Mouse (Mus musculus): ENCODE data around the gene Hdac4.

Gene Hdac4

GRCm38 (mm10) chr1:92195360-92196149 is at the start of gene Hdac4:
TSS of gene Hdac4 (minus strand) at chr1:92195699.
- WGBS: 39% methylated on average over 13 of the region's 13 CpGs

GRCm38 (mm10) chr1:92243549-92243948 is 48.0 kb upstream of the Hdac4 start:
- 65% methylated on average over 8 of the region's 8 CpGs for WGBS

- 82% methylated on average over 4 of the region's 4 CpGs for WGBS
These were observed 44.6 kb upstream of the Hdac4 start for GRCm38 (mm10) chr1:92240072-92240471.

GRCm38 (mm10) chr1:92235600-92235999 is 40.1 kb upstream of the Hdac4 start:
- 91% methylated on average over 4 of the region's 4 CpGs for WGBS

GRCm38 (mm10) chr1:92225297-92225696 is 29.8 kb upstream of the Hdac4 start:
- WGBS: 84% methylated on average over 2 of the region's 2 CpGs

GRCm38 (mm10) chr1:92223956-92224891 is 28.7 kb upstream of the Hdac4 start:
- WGBS: 30% methylated on average over 17 of the region's 17 CpGs

- WGBS: 80% methylated on average over 11 of the region's 11 CpGs
These were observed 21.2 kb upstream of the Hdac4 start for GRCm38 (mm10) chr1:92216710-92217109.

GRCm38 (mm10) chr1:92215996-92216630 is 20.6 kb upstream of the Hdac4 start:
- WGBS: 42% methylated on average over 11 of the region's 11 CpGs

GRCm38 (mm10) chr1:92215131-92215638 is 19.7 kb upstream of the Hdac4 start:
- 83% methylated on average over 8 of the region's 8 CpGs for WGBS

GRCm38 (mm10) chr1:92212003-92212750 is 16.7 kb upstream of the Hdac4 start:
- WGBS: 59% methylated on average over 13 of the region's 13 CpGs

- 69% methylated on average over 17 of the region's 17 CpGs for WGBS
These were observed 7.3 kb upstream of the Hdac4 start for GRCm38 (mm10) chr1:92202639-92203352.

- WGBS: 86% methylated on average over 3 of the region's 3 CpGs
These were observed 5.0 kb downstream of the Hdac4 start for GRCm38 (mm10) chr1:92190463-92190862.

GRCm38 (mm10) chr1:92187137-92187536 is 8.4 kb downstream of the Hdac4 start:
- WGBS: 92% methylated on average over 3 of the region's 3 CpGs

- WGBS: 87% methylated on average over 1 of the region's 1 CpGs
These were observed 10.9 kb downstream of the Hdac4 start for GRCm38 (mm10) chr1:92184600-92184999.

- WGBS: 87% methylated on average over 5 of the region's 5 CpGs
These were observed 12.3 kb downstream of the Hdac4 start for GRCm38 (mm10) chr1:92183101-92183790.

- WGBS: 74% methylated on average over 2 of the region's 2 CpGs
These were observed 13.5 kb downstream of the Hdac4 start for GRCm38 (mm10) chr1:92181970-92182369.

- under 1% methylated on average over 97 of the region's 97 CpGs for WGBS
These were observed 15.1 kb downstream of the Hdac4 start for GRCm38 (mm10) chr1:92180141-92181137.

- 4% methylated on average over 61 of the region's 61 CpGs for WGBS
These were observed 16.0 kb downstream of the Hdac4 start for GRCm38 (mm10) chr1:92179489-92180006.

All from cerebral cortex, adult 2 months (tissue).